Mouse (Mus musculus) adrenal gland, adult (tissue): Measurements from ENCODE around the gene Zfp451.
"Not testable (repeated sequence)": the region's sequence is repeated elsewhere in the genome, so short reads cannot be mapped to it uniquely, and the experiment has no call there.

Source experiments
- DNase-seq, 2 experiments: peaks; one replicate each; pipeline ENCODE4 v3.0.0; 2022 to 2023; ENCODE audit warnings: low spot score in 1 of 2; ENCODE audit not compliant: inconsistent age in 2 of 2

Zfp451 gene

DNA sequence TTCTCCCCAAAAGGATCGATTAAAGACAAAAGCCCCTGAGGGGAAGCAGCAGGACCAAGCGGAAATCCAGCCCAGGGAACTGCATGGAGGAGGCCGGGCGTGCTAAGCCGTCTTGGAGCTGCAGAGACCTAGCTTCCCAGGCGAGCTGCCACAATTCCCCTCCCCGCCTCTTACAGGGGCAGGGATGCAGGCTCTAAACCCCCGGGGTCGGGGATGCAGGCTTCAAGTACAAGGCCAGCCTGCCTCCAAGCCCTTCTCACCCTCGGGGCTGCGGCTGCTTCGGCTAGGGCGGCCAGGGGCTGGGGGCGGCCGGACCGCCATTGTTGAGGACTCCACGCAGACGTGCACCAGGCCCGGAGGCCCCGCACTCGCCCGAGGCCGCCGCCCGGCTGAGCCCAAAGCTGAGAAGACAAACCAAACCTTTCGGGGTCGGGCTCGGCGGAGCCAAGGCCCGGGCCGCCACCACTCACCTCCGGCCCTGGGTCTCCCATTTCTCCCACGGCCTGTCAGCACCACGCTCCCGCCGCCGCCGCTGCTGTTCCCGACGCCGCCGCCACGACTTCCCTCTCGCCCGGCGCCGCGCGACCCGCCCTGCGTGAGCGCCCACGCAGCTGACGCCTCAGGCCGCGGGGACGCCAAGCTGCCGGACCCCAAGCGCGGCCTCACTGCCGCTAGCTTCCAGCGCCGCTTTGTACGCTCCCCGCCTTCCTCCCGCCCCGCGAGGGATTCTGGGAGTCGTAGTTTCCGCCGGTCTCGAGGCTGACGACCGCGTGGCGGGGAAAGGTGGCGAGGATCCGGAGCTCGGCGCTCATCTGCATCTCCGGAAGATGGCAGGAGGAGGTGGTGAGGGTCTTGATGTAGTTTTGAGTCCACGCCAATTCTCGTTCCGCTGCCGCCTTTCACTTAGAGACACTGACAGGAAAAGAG, at the start of gene Zfp451:
Gene Zfp451, minus strand, starts transcription at position 728 of the 927 bp plus-strand sequence.
- peak; percentile 93 to 97 for DNase-seq

DNA sequence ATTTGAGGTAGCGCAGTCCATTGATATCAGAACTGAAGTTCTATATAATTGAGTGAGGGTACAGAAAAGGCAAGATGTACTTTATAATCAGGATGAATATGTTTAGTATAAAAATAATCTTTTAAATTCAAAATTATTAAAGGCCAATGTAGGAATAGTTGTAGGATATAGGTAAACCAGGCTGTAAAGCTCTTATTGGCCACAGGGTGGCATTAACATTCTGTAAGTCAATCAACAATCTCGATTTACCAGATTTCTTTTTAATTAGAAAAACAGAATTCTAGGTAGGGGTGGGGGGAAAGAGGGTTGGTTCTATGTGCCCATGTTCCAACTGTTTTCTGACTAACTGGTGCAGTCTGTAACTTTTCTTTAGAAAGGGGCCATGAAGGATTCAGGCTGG, 32.4 kb upstream of the Zfp451 start:
- no peak for DNase-seq

- no peak for DNase-seq
Observed at GRCm38 (mm10) chr1:33843823-33844222, 29.4 kb upstream of the Zfp451 start.

DNA sequence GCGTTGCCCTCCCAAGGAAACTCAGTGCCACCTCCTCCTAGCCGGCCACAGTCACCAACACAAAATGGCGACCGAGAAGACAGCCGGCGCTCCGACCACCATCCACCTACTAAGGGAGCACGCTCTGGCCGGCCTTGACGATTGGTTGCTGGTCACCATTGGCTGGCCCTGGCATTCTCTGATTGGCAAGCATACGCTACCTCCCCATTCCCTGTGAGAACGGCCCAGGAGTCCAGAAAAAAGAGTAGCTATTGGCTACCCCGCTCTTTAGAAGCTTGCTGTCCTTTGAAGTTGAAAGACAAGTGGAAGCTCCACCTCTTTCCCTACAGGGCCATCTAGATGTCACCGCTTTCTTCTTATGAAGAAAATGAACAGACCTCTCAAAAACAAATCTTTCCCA, 24.6 kb upstream of the Zfp451 start:
- DNase-seq, result not testable (repeated sequence)

GRCm38 (mm10) chr1:33830586-33830985, 16.2 kb upstream of the Zfp451 start:
- no peak for DNase-seq

DNA sequence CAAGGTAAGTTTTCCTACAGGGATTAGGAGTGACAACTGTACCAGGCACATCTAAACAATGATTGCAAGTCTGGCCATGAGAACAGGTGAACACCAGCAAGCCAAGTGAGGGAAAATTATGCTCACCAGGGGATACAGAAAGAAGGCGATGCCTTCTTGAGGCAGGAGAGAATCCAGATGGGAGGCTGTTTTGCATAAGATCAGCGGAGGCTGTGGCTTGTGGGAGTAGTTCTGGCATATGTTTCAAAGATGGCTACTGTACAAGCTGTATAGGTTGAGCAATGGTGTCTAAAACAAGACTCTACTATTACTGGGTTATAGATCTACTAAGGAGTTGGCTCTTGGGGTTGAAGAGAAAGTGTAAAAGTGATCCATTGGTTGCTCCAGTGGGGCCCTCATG, 3.5 kb upstream of the Zfp451 start:
- no peak for DNase-seq

DNA sequence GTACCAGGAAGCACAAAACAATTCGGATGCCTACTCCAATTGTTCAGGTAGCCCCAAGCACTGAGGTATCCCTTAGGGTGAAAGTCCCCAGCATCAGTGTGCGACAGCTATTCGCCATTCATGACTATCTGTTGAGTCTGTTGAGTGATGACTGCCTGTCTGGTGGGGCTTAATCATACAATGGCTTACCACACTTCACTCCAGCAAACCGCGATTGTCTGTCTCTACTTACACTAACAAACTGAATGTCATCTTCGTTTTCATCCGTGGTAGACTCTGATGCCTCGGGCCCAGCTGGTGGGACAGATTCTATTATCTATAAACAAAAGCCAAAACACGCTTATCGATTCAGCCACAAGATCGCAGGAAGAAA, 914 bp downstream of the Zfp451 start:
- peak in 1 of 2 experiments; percentile 27 for DNase-seq

DNA sequence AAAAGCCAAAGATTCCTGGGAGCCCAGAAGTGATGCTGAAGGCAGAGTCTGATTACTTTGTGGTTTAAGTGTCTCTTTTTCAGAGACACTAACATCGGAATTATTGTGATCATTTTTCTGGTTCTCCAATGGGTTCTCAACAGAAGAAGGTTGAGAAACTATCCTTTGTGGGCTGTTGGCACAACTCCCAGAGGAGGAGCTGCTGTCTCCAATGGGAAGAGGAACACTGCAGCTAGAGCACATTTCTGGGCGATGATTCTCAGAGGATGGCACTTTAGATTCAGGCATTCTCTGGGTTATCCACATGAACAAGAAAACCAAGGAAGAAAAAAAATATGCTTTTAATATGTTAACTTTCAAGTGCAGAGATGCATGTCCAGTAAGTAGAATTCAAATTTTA, 11.1 kb downstream of the Zfp451 start:
- DNase-seq, result no peak

DNA sequence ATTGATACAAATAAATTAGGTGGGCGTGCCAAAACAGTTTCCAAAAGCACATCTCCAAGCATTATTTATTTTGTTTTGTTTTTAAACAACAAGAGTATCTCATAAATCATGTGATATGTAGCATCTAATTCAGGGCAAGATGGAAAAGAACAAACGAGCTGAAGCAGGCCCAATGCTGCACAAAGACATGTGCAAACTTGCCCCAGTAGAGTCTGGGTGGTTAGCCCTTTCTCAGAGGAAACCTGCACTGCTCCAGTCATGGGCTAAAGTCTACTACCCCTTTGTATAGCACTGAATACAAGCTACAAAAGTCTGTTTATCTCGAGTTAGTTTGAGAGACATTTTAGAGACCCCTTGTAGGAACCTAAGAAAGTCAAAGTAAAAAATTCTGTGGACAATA, 14.8 kb downstream of the Zfp451 start:
- DNase-seq, result no peak

- DNase-seq, result no peak
Observed at GRCm38 (mm10) chr1:33788493-33788892, 25.9 kb downstream of the Zfp451 start.

- DNase-seq, result no peak
Observed at GRCm38 (mm10) chr1:33788072-33788471, 26.3 kb downstream of the Zfp451 start.

DNA sequence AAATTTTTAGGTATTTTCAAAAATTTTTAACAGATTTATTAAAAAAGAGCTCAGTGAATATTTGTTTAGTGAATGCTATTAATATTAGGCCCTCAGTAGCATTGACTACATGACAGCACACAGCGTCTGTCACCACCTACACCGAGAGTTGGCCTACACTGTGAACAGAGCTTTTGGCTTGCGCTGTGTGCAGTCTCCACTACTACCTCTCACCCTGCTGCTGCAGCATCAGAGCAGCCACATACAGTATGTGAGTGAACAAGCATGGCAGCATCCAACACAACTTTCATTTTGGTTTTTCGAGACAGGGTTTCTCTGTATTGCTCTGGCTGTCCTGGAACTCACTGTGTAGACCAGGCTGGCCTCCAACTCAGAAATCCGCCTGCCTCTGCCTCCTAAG, 29.8 kb downstream of the Zfp451 start:
- no peak for DNase-seq

DNA sequence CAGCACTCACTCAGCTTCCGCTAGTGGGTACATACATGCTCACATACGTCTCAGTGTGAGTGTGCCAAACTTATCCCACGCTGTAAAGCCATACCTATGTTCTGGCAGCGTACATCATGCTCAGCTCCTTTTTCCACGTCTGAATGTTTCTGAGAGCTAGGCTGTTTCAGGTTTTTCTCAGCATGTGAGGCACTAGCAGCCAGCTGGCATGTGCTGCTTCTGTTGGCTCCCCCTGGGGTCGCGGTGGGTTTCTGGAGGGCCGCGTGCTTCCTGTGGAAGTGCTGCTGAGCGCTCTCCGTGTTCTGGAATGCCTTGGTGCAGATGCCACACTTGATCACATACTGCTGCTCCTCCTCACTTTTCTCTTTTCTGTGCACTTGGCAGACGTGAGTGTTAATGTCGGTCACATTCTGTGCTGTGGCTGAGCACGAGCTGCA, 38.2 kb downstream of the Zfp451 start:
- DNase-seq, result no peak

- DNase-seq, result no peak
Observed at GRCm38 (mm10) chr1:33772106-33772505, 42.3 kb downstream of the Zfp451 start.

- DNase-seq, result no peak
Observed at GRCm38 (mm10) chr1:33771621-33772020, 42.8 kb downstream of the Zfp451 start.

GRCm38 (mm10) chr1:33768827-33769226, 45.6 kb downstream of the Zfp451 start:
- no peak for DNase-seq

DNA sequence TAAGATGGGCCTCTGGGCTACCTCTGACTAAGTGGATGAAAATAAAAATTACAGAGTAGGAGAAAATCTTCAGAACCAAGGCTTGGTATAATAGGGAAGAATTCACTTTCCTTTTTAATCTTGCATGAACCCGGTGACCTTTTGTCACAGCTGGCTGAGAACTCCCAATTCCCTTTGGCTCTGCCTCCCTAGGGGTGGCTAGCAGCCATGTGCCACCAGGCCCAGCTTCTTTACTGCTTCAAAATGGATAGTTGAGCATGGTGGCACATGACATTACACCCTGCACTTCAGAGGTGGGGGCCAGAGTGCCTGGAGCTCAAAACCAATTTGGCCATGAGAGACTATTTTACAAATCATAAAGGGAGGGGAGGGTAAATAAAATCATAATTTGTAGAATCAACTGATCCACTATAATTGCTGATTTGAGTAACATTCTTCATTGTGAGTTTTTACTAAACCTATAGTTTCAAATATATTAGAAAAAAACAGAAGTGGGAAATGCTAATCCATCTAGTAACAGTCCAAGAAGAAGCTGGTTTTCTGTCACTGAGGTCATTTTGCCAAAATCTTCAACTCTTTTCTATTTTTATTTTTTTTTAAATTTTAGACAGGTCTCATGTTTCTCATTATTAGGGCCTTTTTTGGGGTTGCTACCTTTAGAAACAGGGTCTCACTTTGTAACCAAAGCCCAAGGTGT, 46.2 kb downstream of the Zfp451 start:
- no peak for DNase-seq

DNA sequence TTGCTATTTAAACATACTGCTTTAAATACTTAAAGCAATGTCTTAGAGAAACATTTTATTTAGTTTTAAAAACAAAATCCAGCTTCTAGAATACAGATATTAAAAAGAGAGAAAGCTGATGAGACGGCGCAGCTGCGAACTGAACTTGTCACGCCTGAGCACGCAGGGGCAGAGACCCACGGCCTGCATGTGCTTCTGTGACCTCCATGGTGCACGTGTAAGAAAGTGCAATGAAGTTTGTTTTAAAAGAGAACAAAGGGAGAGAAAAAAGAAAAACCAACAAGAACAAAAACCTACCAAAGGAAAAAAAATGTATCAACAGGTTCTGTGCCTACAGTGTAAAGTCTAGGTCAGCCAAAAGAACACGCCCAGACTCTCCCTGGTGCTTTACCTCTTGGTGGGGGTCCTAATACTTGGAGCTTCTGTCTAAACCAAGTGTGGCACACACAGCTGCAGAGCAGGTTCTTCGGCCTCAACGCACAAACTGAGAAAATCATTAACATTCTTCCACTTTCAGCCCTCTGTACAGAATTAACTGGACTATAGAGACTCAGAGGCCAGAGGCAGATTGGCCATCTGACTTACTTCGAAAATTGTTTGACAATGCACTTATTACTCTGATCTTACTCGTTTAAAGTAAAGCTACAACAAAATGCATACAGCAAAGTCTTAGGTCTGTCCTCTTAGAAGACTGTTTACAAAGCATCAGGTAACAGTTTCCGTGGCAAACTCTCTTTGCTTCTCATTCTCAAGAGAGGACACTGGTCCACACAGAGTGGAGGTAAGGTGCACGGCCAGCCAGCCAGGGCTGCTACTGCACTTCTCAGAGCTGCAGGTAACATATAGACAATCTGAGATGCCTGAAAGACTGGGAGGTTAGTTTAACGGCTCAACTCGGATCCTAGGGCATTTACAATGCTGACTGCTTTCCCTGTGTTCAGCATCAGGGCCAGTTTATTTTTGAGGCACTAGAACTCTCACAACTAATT, 47.6 kb downstream of the Zfp451 start:
- no peak for DNase-seq

- DNase-seq, result no peak
Observed at GRCm38 (mm10) chr1:33765468-33766080, 48.8 kb downstream of the Zfp451 start.

GRCm38 (mm10) chr1:33763826-33764225, 50.6 kb downstream of the Zfp451 start:
- no peak for DNase-seq

DNA sequence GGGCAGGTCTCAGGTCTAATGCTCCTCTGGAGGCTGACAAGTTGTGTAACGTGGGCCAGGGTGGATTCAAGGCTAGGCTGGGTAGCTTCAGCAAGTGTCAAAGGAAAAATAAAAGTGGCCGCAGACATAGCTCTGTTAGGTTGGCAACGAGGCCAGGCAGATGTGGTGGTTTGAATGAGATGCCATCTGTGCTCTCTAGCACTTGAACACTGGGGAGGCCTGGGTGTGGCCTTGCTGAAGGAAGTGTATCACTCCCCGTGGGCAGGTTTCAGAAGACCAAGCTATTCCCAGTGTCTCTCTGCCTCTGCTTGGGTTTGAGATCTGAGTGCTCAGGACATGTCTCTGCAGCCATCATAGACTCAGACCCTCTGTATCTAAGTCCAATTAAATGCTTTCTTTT, 55.9 kb downstream of the Zfp451 start:
- peak in 1 of 2 experiments; percentile 36 for DNase-seq
